Mouse (Mus musculus) liver, postnatal 0 days (tissue): ENCODE measurements around the gene Fmn2. TPM values are rescaled to one million over a fixed set of nuclear protein-coding genes. Genes with fewer than 3 reads are reported as not detected.
A peak's percentile ranks its signal among the peaks of the same experiment; 100 is the strongest.

Experiments
- ATAC-seq: fragments of 200-750 bp; cut with Nextera tagmentation; 2 replicates; pipeline ENCODE4 v1.8.0; 2017; ENCODE audit warnings: mild to moderate bottlenecking, moderate library complexity
- DNase-seq: peaks from one replicate; pipeline ENCODE4 v3.0.0-alpha.2; 2016
- H3K27ac ChIP-seq: fragments of 300-500 bp; sonication (generic); 2 replicates; pipeline ENCODE4 v1.5.1; 2014; ENCODE audit warnings: antibody characterized with exemption, moderate library complexity, mild to moderate bottlenecking, low read depth
- H3K27me3 ChIP-seq: fragments of 300-500 bp; sonication (generic); 2 replicates; pipeline ENCODE4 v1.6.1; 2014; ENCODE audit warnings: low read length, control low read depth, mixed read lengths; ENCODE audit not compliant: insufficient read depth
- H3K36me3 ChIP-seq: fragments of 300-500 bp; sonication (generic); replicated peaks from 2 replicates; pipeline ENCODE4 v1.6.1; 2014; ENCODE audit warnings: mild to moderate bottlenecking, control low read depth, low read length, moderate library complexity, mixed read lengths; ENCODE audit not compliant: insufficient read depth
- H3K4me1 ChIP-seq: fragments of 300-500 bp; sonication (generic); 2 replicates; pipeline ENCODE4 v1.6.1; 2014; ENCODE audit warnings: antibody characterized with exemption, mild to moderate bottlenecking, control low read depth; ENCODE audit not compliant: insufficient read depth
- H3K4me2 ChIP-seq: fragments of 300-500 bp; sonication (generic); 2 replicates; pipeline ENCODE4 v1.6.1; 2014; ENCODE audit warnings: low read depth, mild to moderate bottlenecking, low read length, moderate library complexity, mixed read lengths
- H3K4me3 ChIP-seq: fragments of 300-500 bp; sonication (generic); 2 replicates; pipeline ENCODE4 v1.5.1; 2014; ENCODE audit warnings: low read depth, low read length
- H3K9ac ChIP-seq: fragments of 300-500 bp; sonication (generic); replicated peaks from 2 replicates; pipeline ENCODE4 v1.6.1; 2014; ENCODE audit warnings: mild to moderate bottlenecking, moderate library complexity
- H3K9me3 ChIP-seq: fragments of 300-500 bp; sonication (generic); 2 replicates; pipeline ENCODE4 v1.6.1; 2016; ENCODE audit warnings: mild to moderate bottlenecking, control low read depth, low read length, mixed read lengths
- CTCF ChIP-seq: sonication (generic); IDR thresholded peaks from 2 replicates; pipeline ENCODE4 v1.5.1; 2016; ENCODE audit warnings: antibody characterized with exemption, low read depth
- EP300 ChIP-seq: IDR thresholded peaks from 2 replicates; pipeline ENCODE4 v1.6.1; 2016; ENCODE audit warnings: antibody characterized with exemption, low read depth, mild to moderate bottlenecking
- WGBS: fragments of 180-500 bp; shearing (Covaris S2); extraction: QIAGEN DNeasy Blood & Tissue Kit; methylation state at CpG from one replicate; pipeline ENCODE4 v1.1.7; 2014; ENCODE audit not compliant: insufficient replicate concordance; 5-methylcytosine and 5-hydroxymethylcytosine counted together
- polyA plus RNA-seq: library from polyadenylated mRNA; unstranded; fragments of >200 nt; fragmentation: Nextera tagmentation; extraction: Ambion mirVana; gene quantifications from 2 replicates; pipeline ENCODE4 v1.2.1, GENCODE M21; 2015

The Fmn2 gene
- polyA plus RNA-seq, 1 experiment from 2014 or later, result 0.09 TPM

GRCm38 (mm10) chr1:174640901-174641300 is 139.3 kb downstream of the Fmn2 start:
- H3K4me1 ChIP-seq, result no peaks in the 10 kb centered on the region
- no peak overlapping the region for H3K27ac ChIP-seq
- WGBS, result 67% methylated on average over 1 of the region's 1 CpGs
- no peak overlapping the region for H3K9ac ChIP-seq
- no peak for TF ChIP-seq EP300
- no peak for TF ChIP-seq CTCF
- no peak overlapping the region for H3K4me2 ChIP-seq
- H3K9me3 ChIP-seq, result no peaks in the 10 kb centered on the region
- no peak overlapping the region for H3K4me3 ChIP-seq
- no peaks in the 10 kb centered on the region for H3K27me3 ChIP-seq
- no peaks in the 10 kb centered on the region for H3K36me3 ChIP-seq
- no peak for DNase-seq
- ATAC-seq, result no peak

DNA sequence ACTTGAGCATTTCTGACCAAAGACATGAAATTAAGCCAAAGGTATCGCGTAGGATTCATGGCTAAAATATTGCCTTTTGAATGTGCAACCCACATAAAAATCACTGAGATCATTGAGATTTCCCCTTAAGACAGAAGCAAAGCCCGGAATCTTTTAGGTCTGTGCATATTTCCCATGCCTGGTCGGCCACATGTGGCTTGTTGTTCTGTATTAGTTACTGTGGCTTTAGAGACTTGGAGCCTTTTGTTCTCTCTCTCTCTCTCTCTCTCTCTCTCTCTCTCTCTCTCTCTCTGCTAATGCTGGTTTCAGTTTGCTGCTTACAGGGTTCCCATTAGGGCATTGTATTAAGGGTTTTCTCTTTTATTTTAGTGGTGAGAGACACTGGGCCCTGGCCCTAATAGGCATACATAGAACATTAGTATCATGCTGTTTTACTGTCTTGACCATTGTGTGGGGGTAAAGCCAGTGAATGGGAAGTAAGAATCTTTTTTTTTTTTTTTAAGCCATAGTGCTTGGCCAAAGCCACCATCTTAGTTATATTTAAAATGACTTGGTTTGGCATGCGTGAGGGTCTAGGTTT is 141.9 kb downstream of the Fmn2 start:
- H3K4me3 ChIP-seq, result no peak overlapping the region
- H3K27me3 ChIP-seq, result no peaks in the 10 kb centered on the region
- DNase-seq (no peak), ATAC-seq (no peak)
- no peaks in the 10 kb centered on the region for H3K9me3 ChIP-seq
- H3K4me2 ChIP-seq, result no peak overlapping the region
- H3K27ac ChIP-seq, result no peak overlapping the region
- H3K4me1 ChIP-seq, result no peaks in the 10 kb centered on the region
- WGBS, result 69% methylated on average over 5 of the region's 5 CpGs
- TF ChIP-seq CTCF, result no peak
- TF ChIP-seq EP300, result no peak
- H3K9ac ChIP-seq, result no peak overlapping the region
- no peaks in the 10 kb centered on the region for H3K36me3 ChIP-seq

DNA sequence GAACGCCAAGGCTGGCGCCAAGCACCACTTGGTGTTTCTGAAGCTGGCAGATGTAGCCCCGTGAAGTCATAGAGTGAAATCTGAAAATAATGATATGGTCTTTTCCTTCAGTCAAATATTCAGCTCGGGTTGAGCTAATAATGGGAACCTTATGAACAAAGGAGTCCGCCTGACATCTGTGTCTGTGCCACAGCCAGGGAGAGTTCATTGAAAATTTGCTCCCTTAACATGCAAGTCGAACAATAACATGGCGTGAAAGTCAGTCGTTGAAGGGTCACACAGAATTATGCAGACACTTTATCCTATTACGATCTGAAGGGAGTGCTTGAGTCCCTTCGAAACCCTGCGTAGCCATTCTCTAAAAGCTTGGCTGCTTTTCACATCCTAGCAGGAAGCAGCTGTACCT is 147.8 kb downstream of the Fmn2 start:
- Histone ChIP-seq H3K36me3 (no peaks in the 10 kb centered on the region), H3K9ac (no peak overlapping the region), H3K4me2 (no peak overlapping the region), H3K27ac (no peak overlapping the region), H3K27me3 (no peaks in the 10 kb centered on the region), H3K4me3 (no peak overlapping the region), H3K4me1 (no peaks in the 10 kb centered on the region), H3K9me3 (no peaks in the 10 kb centered on the region)
- no peak for DNase-seq
- no peak for ATAC-seq
- 83% methylated on average over 11 of the region's 11 CpGs for WGBS
- TF ChIP-seq EP300 (no peak), CTCF (no peak)

GRCm38 (mm10) chr1:174654565-174654964 is 152.9 kb downstream of the Fmn2 start:
- TF ChIP-seq CTCF (no peak), EP300 (no peak)
- Histone ChIP-seq H3K27ac (no peak overlapping the region), H3K27me3 (no peaks in the 10 kb centered on the region), H3K4me3 (no peak overlapping the region), H3K9me3 (no peaks in the 10 kb centered on the region), H3K4me2 (no peak overlapping the region), H3K4me1 (no peaks in the 10 kb centered on the region), H3K9ac (no peak overlapping the region), H3K36me3 (no peaks in the 10 kb centered on the region)
- DNase-seq, result no peak
- ATAC-seq, result no peak
- WGBS, result 56% methylated on average over 5 of the region's 5 CpGs

DNA sequence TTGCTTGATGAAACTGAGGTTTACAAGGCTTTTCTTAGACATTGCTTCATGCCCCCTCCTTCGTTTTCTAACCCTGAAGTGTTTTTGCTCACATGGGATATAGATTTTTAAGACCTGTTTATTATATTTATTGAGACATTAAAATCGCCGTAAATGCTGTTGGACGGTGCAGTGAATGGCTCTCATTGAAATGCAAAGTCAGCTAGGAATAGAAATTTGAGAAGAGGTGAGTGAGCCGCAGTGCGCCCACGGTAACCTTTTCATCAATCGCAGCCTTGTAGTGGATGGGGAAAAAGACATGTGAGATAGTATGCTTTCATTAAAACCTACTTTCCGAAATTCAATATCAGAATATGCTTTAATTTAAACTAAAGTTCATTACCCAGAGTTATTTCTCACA is 153.7 kb downstream of the Fmn2 start:
- no peaks in the 10 kb centered on the region for H3K9me3 ChIP-seq
- no peak overlapping the region for H3K4me2 ChIP-seq
- H3K9ac ChIP-seq, result no peak overlapping the region
- no peaks in the 10 kb centered on the region for H3K36me3 ChIP-seq
- no peaks in the 10 kb centered on the region for H3K27me3 ChIP-seq
- no peak overlapping the region for H3K4me3 ChIP-seq
- DNase-seq (no peak), ATAC-seq (no peak)
- WGBS, result 79% methylated on average over 9 of the region's 9 CpGs
- no peaks in the 10 kb centered on the region for H3K4me1 ChIP-seq
- H3K27ac ChIP-seq, result no peak overlapping the region
- TF ChIP-seq CTCF, result no peak
- TF ChIP-seq EP300, result no peak

- DNase-seq (no peak), ATAC-seq (0 out of 2 replicates have a peak, but pooled peaks have one; percentile 27)
- WGBS, result 43% methylated on average over 4 of the region's 4 CpGs
- no peak overlapping the region for H3K27ac ChIP-seq
- H3K4me1 ChIP-seq, result no peaks in the 10 kb centered on the region
- H3K9ac ChIP-seq, result no peak overlapping the region
- no peak overlapping the region for H3K4me3 ChIP-seq
- H3K27me3 ChIP-seq, result no peaks in the 10 kb centered on the region
- TF ChIP-seq EP300 (no peak), CTCF (no peak)
- H3K4me2 ChIP-seq, result no peak overlapping the region
- H3K9me3 ChIP-seq, result no peaks in the 10 kb centered on the region
- H3K36me3 ChIP-seq, result no peaks in the 10 kb centered on the region
Measured at GRCm38 (mm10) chr1:174656554-174656953, 154.9 kb downstream of the Fmn2 start.
